Mouse (Mus musculus) C2C12 (cell line): ENCODE measurements at regions not wholly inside any gene's neighbourhood (a gene's known extent, or its start where the extent isn't known, plus 50 kb on each side); places are given as distances from the start of the nearest gene placed in this dataset.

Experiments
- CTCF ChIP-seq: IDR thresholded peaks from one replicate; pipeline ENCODE4 v1.5.1; 2011; ENCODE audit not compliant: control insufficient read depth, insufficient read depth, insufficient read length
- FOSL1 ChIP-seq: IDR thresholded peaks from one replicate; pipeline ENCODE4 v1.8.0; 2011; ENCODE audit warnings: mild to moderate bottlenecking, low read length; ENCODE audit not compliant: poor library complexity, insufficient read depth, severe bottlenecking
- MAX ChIP-seq: IDR thresholded peaks from one replicate; pipeline ENCODE4 v1.6.1; 2011; ENCODE audit warnings: mild to moderate bottlenecking, control low read depth
- MYOD1 ChIP-seq: IDR thresholded peaks from one replicate; pipeline ENCODE4 v1.6.1; 2011; ENCODE audit warnings: low read depth; ENCODE audit not compliant: control insufficient read depth, insufficient read length
- MYOG ChIP-seq: IDR thresholded peaks from one replicate; pipeline ENCODE4 v1.6.1; 2011; ENCODE audit not compliant: control insufficient read depth, insufficient read length; ENCODE audit errors: extremely low read depth
- USF1 ChIP-seq: IDR thresholded peaks from one replicate; pipeline ENCODE4 v1.6.1; 2011; ENCODE audit warnings: low read depth, mild to moderate bottlenecking, control low read depth, moderate library complexity

- TF ChIP-seq CTCF (no peak), MAX (no peak), USF1 (no peak), MYOG (no peak), MYOD1 (no peak), FOSL1 (no peak)
Observed at GRCm38 (mm10) chr16:87190471-87190870, 163.5 kb upstream of the N6amt1 start.
